In genomic region chr2:80273038-80273437, GRCm38 (mm10) we compare ENCODE assay signal across 27 mouse cellular contexts. TPM values are rescaled to one million over a fixed set of nuclear protein-coding genes. Genes with fewer than 3 reads are reported as not detected.
DNase-seq lines count a peak whose midpoint lies in the region; ATAC-seq and TF ChIP-seq lines count a peak whose summit lies in the region.
"Had no signal": no experiment of that assay in that cellular context is flagged by ENCODE, and none has a peak within 500 bp of the region (broad histone marks: within the 10 kb centered on the region; RNA-seq: fewer than 3 reads in every experiment).

No protein-coding gene starts in this region.

- H3K9me3 ChIP-seq in kidney, embryonic 16.5 days (ENCODE audit: low read length), result no peaks in the 10 kb centered on the region
- H3K9me3 ChIP-seq in stomach, postnatal 0 days (ENCODE audit: control insufficient read depth, low read length), result no peaks in the 10 kb centered on the region
- H3K9me3 ChIP-seq: embryonic facial prominence, embryonic 10.5 days; embryonic facial prominence, embryonic 12.5 days; forebrain, embryonic 13.5 days; forebrain, embryonic 15.5 days had no signal

- H3K4me3 ChIP-seq in kidney, embryonic 16.5 days (ENCODE audit: low read length), result no peak overlapping the region
- H3K4me3 ChIP-seq in stomach, postnatal 0 days (ENCODE audit: low read depth, low read length), result no peak overlapping the region
- H3K4me3 ChIP-seq: embryonic facial prominence, embryonic 10.5 days; embryonic facial prominence, embryonic 12.5 days; forebrain, embryonic 13.5 days; forebrain, embryonic 15.5 days had no signal

- H3K4me1 ChIP-seq in kidney, embryonic 16.5 days (ENCODE audit: insufficient read depth, low read length), result no peaks in the 10 kb centered on the region
- no peaks in the 10 kb centered on the region for H3K4me1 ChIP-seq in stomach, postnatal 0 days (replicated peaks; ENCODE audit: control insufficient read depth, insufficient read depth)
- H3K4me1 ChIP-seq: embryonic facial prominence, embryonic 10.5 days; embryonic facial prominence, embryonic 12.5 days; forebrain, embryonic 13.5 days; forebrain, embryonic 15.5 days had no signal

- TF ChIP-seq EP300 in stomach, postnatal 0 days (optimal IDR thresholded peaks at IDR 0.05), result no peak

- no peak for TF ChIP-seq CTCF in stomach, postnatal 0 days (IDR thresholded peaks at IDR 0.05; ENCODE audit: low read depth)

- ATAC-seq in common myeloid progenitor, adult 5-6 weeks (replicated peaks; ENCODE audit: low read depth, poor library complexity, severe bottlenecking), result peak; percentile 62
- peak; percentile 75 for ATAC-seq in granulocyte monocyte progenitor cell, adult 5-6 weeks (replicated peaks; ENCODE audit: poor library complexity, severe bottlenecking)
- ATAC-seq in megakaryocyte progenitor cell, adult 5-6 weeks (replicated peaks; ENCODE audit: poor library complexity), result peak; percentile 63
- no peak for ATAC-seq in kidney, embryonic 16.5 days (ENCODE audit: low FRiP score, low TSS enrichment)
- ATAC-seq in stomach, postnatal 0 days (ENCODE audit: low FRiP score, low TSS enrichment), result no peak
- ATAC-seq: forebrain, embryonic 13.5 days; forebrain, embryonic 15.5 days had no signal

- no peak for DNase-seq in stomach, postnatal 0 days (ENCODE audit: low spot score)
- no peak for DNase-seq in kidney, postnatal 36 days
- DNase-seq: adrenal gland, adult 2 months; adrenal gland, postnatal 10 days; adrenal gland, postnatal 25 days; cerebellum, adult 11 months; cerebellum, adult 18-20 months; cerebellum, adult 8-10 months; cerebellum, adult 9-11 months; cerebellum, postnatal 14 days; cerebellum, postnatal 36 days had no signal

- H3K9ac ChIP-seq in kidney, embryonic 16.5 days (replicated peaks; ENCODE audit: low read length), result no peak overlapping the region
- H3K9ac ChIP-seq in stomach, postnatal 0 days (ENCODE audit: low read length), result no peak overlapping the region
- H3K9ac ChIP-seq: embryonic facial prominence, embryonic 12.5 days; forebrain, embryonic 13.5 days; forebrain, embryonic 15.5 days had no signal

- WGBS in kidney, embryonic 16.5 days, result 90% methylated on average over 3 of the region's 3 CpGs
- 83% methylated on average over 3 of the region's 3 CpGs for WGBS in stomach, postnatal 0 days

- no peak overlapping the region for H3K4me2 ChIP-seq in kidney, embryonic 16.5 days (replicated peaks; ENCODE audit: low read depth, low read length)
- no peak overlapping the region for H3K4me2 ChIP-seq in stomach, postnatal 0 days (replicated peaks; ENCODE audit: low read depth)
- H3K4me2 ChIP-seq: embryonic facial prominence, embryonic 12.5 days; forebrain, embryonic 13.5 days; forebrain, embryonic 15.5 days had no signal

- no peaks in the 10 kb centered on the region for H3K27me3 ChIP-seq in kidney, embryonic 16.5 days (ENCODE audit: insufficient read depth, low read length)
- H3K27me3 ChIP-seq in stomach, postnatal 0 days (ENCODE audit: control insufficient read depth, insufficient read depth, low read length), result no peaks in the 10 kb centered on the region
- H3K27me3 ChIP-seq: embryonic facial prominence, embryonic 12.5 days; forebrain, embryonic 13.5 days; forebrain, embryonic 15.5 days had no signal

- no peak overlapping the region for H3K27ac ChIP-seq in kidney, embryonic 16.5 days (ENCODE audit: low read length)
- H3K27ac ChIP-seq in stomach, postnatal 0 days (replicated peaks), result no peak overlapping the region
- H3K27ac ChIP-seq: embryonic facial prominence, embryonic 10.5 days; embryonic facial prominence, embryonic 12.5 days; forebrain, embryonic 13.5 days; forebrain, embryonic 15.5 days had no signal

- no peaks in the 10 kb centered on the region for H3K36me3 ChIP-seq in kidney, embryonic 16.5 days (ENCODE audit: insufficient read depth, low read length)
- H3K36me3 ChIP-seq in stomach, postnatal 0 days (ENCODE audit: control insufficient read depth, insufficient read depth, low read length), result no peaks in the 10 kb centered on the region
- H3K36me3 ChIP-seq: embryonic facial prominence, embryonic 10.5 days; embryonic facial prominence, embryonic 12.5 days; forebrain, embryonic 15.5 days had no signal

RNA-seq across cellular contexts. Expression of gene Prdx6b, which starts 19.2 kb away (rescaled TPM):
- total RNA-seq in common myeloid progenitor, adult 5-6 weeks (2017), result not detected in 2 replicates
- total RNA-seq in granulocyte monocyte progenitor cell, adult 5-6 weeks (2014; fragmentation: Nextera tagmentation), result not detected in 2 replicates
- total RNA-seq in granulocyte monocyte progenitor cell, adult 5-6 weeks (2017), result not detected in 2 replicates
- total RNA-seq in megakaryocyte progenitor cell, adult 5-6 weeks (2015), result not detected in 2 replicates
- not detected in 2 replicates for total RNA-seq in megakaryocyte progenitor cell, adult 5-6 weeks (2017)
- polyA plus RNA-seq in kidney, embryonic 16.5 days (2015; fragmentation: Nextera tagmentation; extraction: Ambion mirVana), result not detected in 2 replicates
- not detected in 2 replicates for polyA plus RNA-seq in stomach, postnatal 0 days (2015; fragmentation: Nextera tagmentation; extraction: Ambion mirVana)
- total RNA-seq: adrenal gland, adult 2 months; adrenal gland, postnatal 10 days; adrenal gland, postnatal 25 days; adrenal gland, postnatal 4 days; ES-E14; MEL had no signal
- polyA plus RNA-seq: adrenal gland, adult 2 months; brain, embryonic 14.5 days; C2C12; cortical plate, adult 2 months; embryonic facial prominence, embryonic 10.5 days; embryonic facial prominence, embryonic 12.5 days; embryonic facial prominence, embryonic 14.5 days; forebrain, embryonic 11.5 days; forebrain, embryonic 13.5 days; forebrain, embryonic 15.5 days had no signal

RNA-seq across cellular contexts. Expression of gene Dnajc10, which starts 42.2 kb away (rescaled TPM):
- total RNA-seq in common myeloid progenitor, adult 5-6 weeks (2017), result 66.2 and 105 TPM in 2 replicates
- total RNA-seq in granulocyte monocyte progenitor cell, adult 5-6 weeks (2014; fragmentation: Nextera tagmentation), result 74.0 and 80.3 TPM in 2 replicates
- 129 and 136 TPM in 2 replicates for total RNA-seq in granulocyte monocyte progenitor cell, adult 5-6 weeks (2017)
- total RNA-seq in megakaryocyte progenitor cell, adult 5-6 weeks (2015), result 106 and 111 TPM in 2 replicates
- 118 and 123 TPM in 2 replicates for total RNA-seq in megakaryocyte progenitor cell, adult 5-6 weeks (2017)
- 92.2 and 92.3 TPM in 2 replicates for polyA plus RNA-seq in kidney, embryonic 16.5 days (2015; fragmentation: Nextera tagmentation; extraction: Ambion mirVana)
- 48.6 and 50.2 TPM in 2 replicates for polyA plus RNA-seq in stomach, postnatal 0 days (2015; fragmentation: Nextera tagmentation; extraction: Ambion mirVana)

Comparison
In these comparisons a context has a peak if more than half of its experiments do, and no peak if none do; other contexts are left out.
1. ATAC-seq: peak in common myeloid progenitor, adult 5-6 weeks (single experiment), granulocyte monocyte progenitor cell, adult 5-6 weeks (single experiment) and megakaryocyte progenitor cell, adult 5-6 weeks (single experiment); none in kidney, embryonic 16.5 days (single experiment) and stomach, postnatal 0 days (single experiment).